Mouse (Mus musculus) lung, embryonic 15.5 days (tissue): ENCODE results near the gene B3galnt1. TPM values are rescaled to one million over a fixed set of nuclear protein-coding genes. Genes with fewer than 3 reads are reported as not detected.
"Not testable (repeated sequence)": the region's sequence is repeated elsewhere in the genome, so short reads cannot be mapped to it uniquely, and the experiment has no call there.

ENCODE experiments used
- ATAC-seq: fragments of 200-750 bp; cut with Nextera tagmentation; 2 replicates; pipeline ENCODE4 v1.8.0; 2017; ENCODE audit warnings: moderate number of reproducible peaks, borderline replicate concordance; ENCODE audit not compliant: low FRiP score, low TSS enrichment; ENCODE audit errors: extremely low read depth
- H3K27ac ChIP-seq: fragments of 300-500 bp; sonication (generic); 2 replicates; pipeline ENCODE4 v1.5.1; 2015; ENCODE audit warnings: moderate library complexity, mild to moderate bottlenecking, inconsistent platforms
- H3K27me3 ChIP-seq: fragments of 300-500 bp; sonication (generic); 2 replicates; pipeline ENCODE4 v1.6.1; 2015; ENCODE audit warnings: inconsistent platforms
- H3K36me3 ChIP-seq: fragments of 300-500 bp; sonication (generic); 2 replicates; pipeline ENCODE4 v1.6.1; 2015; ENCODE audit warnings: inconsistent platforms
- H3K4me1 ChIP-seq: fragments of 300-500 bp; sonication (generic); 2 replicates; pipeline ENCODE4 v1.6.1; 2015; ENCODE audit warnings: inconsistent platforms
- H3K4me2 ChIP-seq: fragments of 300-500 bp; sonication (generic); 2 replicates; pipeline ENCODE4 v1.6.1; 2015; ENCODE audit warnings: inconsistent platforms, mild to moderate bottlenecking, moderate library complexity
- H3K4me3 ChIP-seq: fragments of 300-500 bp; sonication (generic); 2 replicates; pipeline ENCODE4 v1.5.1; 2015; ENCODE audit warnings: mild to moderate bottlenecking, inconsistent platforms
- H3K9ac ChIP-seq: fragments of 300-500 bp; sonication (generic); 2 replicates; pipeline ENCODE4 v1.6.1; 2015; ENCODE audit warnings: inconsistent platforms
- H3K9me3 ChIP-seq: fragments of 300-500 bp; sonication (generic); 2 replicates; pipeline ENCODE4 v1.6.1; 2016; ENCODE audit warnings: inconsistent platforms
- WGBS: fragments of 180-500 bp; shearing (Covaris S2); methylation state at CpG from one replicate; pipeline ENCODE4 v1.1.7; 2015; 5-methylcytosine and 5-hydroxymethylcytosine counted together
- polyA plus RNA-seq: library from polyadenylated mRNA; unstranded; fragments of >200 nt; fragmentation: Nextera tagmentation; extraction: Ambion mirVana; gene quantifications from 2 replicates; pipeline ENCODE4 v1.2.1, GENCODE M21; 2015

Gene B3galnt1
- polyA plus RNA-seq, 1 experiment from 2014 or later, result 35.0 TPM

DNA sequence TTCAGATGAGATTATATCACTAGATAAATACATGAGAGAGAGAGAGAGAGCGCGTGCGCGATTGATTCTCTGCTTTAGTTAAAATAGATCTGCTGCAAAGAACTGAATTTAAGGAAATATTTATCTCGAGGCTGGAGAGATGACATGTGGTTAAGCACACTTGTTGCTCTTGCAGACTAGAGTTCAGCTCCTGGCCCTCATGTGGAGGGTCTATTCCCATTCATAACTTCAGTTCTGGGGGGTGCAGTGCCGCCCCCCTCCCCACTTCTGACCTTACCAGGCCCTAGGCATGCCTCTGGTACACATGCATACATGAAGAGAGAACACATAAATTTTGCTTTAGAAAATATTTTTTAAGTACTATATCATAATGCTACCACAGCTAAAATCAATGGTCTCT is 1.5 kb downstream of the B3galnt1 start:
- H3K9ac ChIP-seq, result 0 out of 2 replicates have a peak overlapping the region, but pooled peaks have one; percentile 1
- H3K4me3 ChIP-seq, result peak overlapping the region; percentile 77
- H3K27ac ChIP-seq, result no peak overlapping the region
- H3K4me1 ChIP-seq, result peaks cover 16% of the 10 kb centered on the region; the same call in 1 of the 2 replicates
- 83% methylated on average over 6 of the region's 6 CpGs for WGBS
- H3K4me2 ChIP-seq, result peak overlapping the region; percentile 92
- ATAC-seq, result no peak
- no peaks in the 10 kb centered on the region for H3K27me3 ChIP-seq
- no peaks in the 10 kb centered on the region for H3K9me3 ChIP-seq
- H3K36me3 ChIP-seq, result no peaks in the 10 kb centered on the region

- no peaks in the 10 kb centered on the region for H3K27me3 ChIP-seq
- no peak overlapping the region for H3K9ac ChIP-seq
- no peaks in the 10 kb centered on the region for H3K9me3 ChIP-seq
- peaks cover 16% of the 10 kb centered on the region; the same call in 1 of the 2 replicates for H3K4me1 ChIP-seq
- H3K27ac ChIP-seq, result no peak overlapping the region
- no peak overlapping the region for H3K4me2 ChIP-seq
- 74% methylated on average over 3 of the region's 3 CpGs for WGBS
- H3K4me3 ChIP-seq, result no peak overlapping the region
- no peaks in the 10 kb centered on the region for H3K36me3 ChIP-seq
- no peak for ATAC-seq
Measured at GRCm38 (mm10) chr3:69596116-69596515, 2.6 kb downstream of the B3galnt1 start.

DNA sequence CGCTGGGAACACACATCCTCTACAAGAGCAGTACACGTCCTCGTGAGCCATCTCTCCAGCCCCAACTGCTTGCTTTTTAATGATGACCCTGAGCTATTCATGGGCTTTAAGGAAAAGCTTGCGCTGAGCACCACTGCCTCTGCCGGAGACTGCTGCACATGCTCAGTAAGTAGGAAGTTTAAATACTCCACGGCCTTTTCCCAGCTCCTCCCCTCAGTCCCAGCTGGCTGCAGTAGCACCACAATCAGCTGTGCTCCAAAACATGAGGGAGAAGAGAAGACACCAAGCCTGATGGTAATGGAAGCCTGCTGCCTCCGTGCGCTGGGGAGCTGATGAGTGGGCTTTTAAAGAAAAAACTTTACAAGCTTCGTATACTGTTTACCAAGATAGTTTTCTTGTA is 4.7 kb downstream of the B3galnt1 start:
- Histone ChIP-seq H3K27ac (no peak overlapping the region), H3K36me3 (no peaks in the 10 kb centered on the region), H3K4me2 (no peak overlapping the region), H3K9me3 (no peaks in the 10 kb centered on the region), H3K4me1 (peaks cover 14% of the 10 kb centered on the region; the same call in 1 of the 2 replicates), H3K27me3 (no peaks in the 10 kb centered on the region), H3K9ac (no peak overlapping the region), H3K4me3 (no peak overlapping the region)
- WGBS, result 63% methylated on average over 9 of the region's 9 CpGs
- ATAC-seq, result no peak

- WGBS, result 84% methylated on average over 8 of the region's 8 CpGs
- Histone ChIP-seq H3K9me3 (no peaks in the 10 kb centered on the region), H3K4me1 (peaks cover 15% of the 10 kb centered on the region), H3K27ac (no peak overlapping the region), H3K9ac (no peak overlapping the region), H3K4me2 (no peak overlapping the region), H3K27me3 (no peaks in the 10 kb centered on the region), H3K4me3 (no peak overlapping the region), H3K36me3 (no peaks in the 10 kb centered on the region)
- no peak for ATAC-seq
Measured at GRCm38 (mm10) chr3:69593426-69593825, 5.3 kb downstream of the B3galnt1 start.

GRCm38 (mm10) chr3:69588101-69588760 is 10.5 kb downstream of the B3galnt1 start:
- ATAC-seq, result peak; percentile 76; the same call in 1 of the 2 replicates
- Histone ChIP-seq H3K27ac (no peak overlapping the region), H3K36me3 (no peaks in the 10 kb centered on the region), H3K4me3 (no peak overlapping the region), H3K4me2 (no peak overlapping the region), H3K9me3 (no peaks in the 10 kb centered on the region), H3K27me3 (no peaks in the 10 kb centered on the region), H3K4me1 (peaks cover 7% of the 10 kb centered on the region), H3K9ac (no peak overlapping the region)
- 25% methylated on average over 10 of the region's 10 CpGs for WGBS

DNA sequence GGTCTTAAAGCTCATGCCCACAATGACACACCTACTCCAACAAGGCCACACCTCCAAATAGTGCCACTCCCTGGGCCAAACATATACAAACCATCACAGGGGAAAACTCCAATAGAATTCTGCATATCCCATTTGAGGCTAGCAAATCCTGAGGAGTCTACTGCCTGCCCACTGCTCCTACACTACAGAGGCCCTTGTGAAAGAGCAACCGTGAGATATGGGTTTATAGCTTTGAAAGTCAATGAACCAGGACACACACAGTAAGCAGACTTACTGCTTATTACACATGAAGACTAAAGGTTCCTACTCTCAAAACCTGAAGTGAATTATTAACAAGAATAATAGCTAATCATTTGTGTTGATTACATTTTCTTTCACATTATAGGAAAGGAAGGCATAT is 15.0 kb downstream of the B3galnt1 start:
- 89% methylated on average over 1 of the region's 1 CpGs for WGBS
- H3K4me3 ChIP-seq, result no peak overlapping the region
- H3K9me3 ChIP-seq, result no peaks in the 10 kb centered on the region
- H3K27me3 ChIP-seq, result no peaks in the 10 kb centered on the region
- ATAC-seq, result no peak
- H3K4me2 ChIP-seq, result no peak overlapping the region
- peaks cover 7% of the 10 kb centered on the region for H3K4me1 ChIP-seq
- H3K9ac ChIP-seq, result no peak overlapping the region
- H3K36me3 ChIP-seq, result no peaks in the 10 kb centered on the region
- no peak overlapping the region for H3K27ac ChIP-seq

DNA sequence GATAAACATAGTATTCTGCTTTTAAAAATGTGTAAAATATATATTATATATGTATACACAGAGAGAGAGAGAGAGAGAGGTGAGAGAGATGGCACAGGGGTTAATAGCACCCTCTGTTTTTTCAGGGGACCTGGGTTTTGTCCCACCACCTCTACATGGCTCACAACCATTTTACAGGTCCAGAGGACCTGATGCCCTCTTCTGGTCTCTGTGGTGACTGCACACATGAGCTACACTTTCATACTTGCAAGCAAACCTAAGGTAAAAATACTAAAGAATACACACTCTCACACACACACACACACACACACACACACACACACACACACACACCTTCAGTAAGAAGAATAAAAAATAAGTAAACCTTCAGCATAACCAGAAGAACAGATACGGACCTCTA is 20.0 kb downstream of the B3galnt1 start:
- H3K4me2 ChIP-seq, result no peak overlapping the region
- no peaks in the 10 kb centered on the region for H3K9me3 ChIP-seq
- no peak overlapping the region for H3K27ac ChIP-seq
- H3K4me1 ChIP-seq, result no peaks in the 10 kb centered on the region
- H3K4me3 ChIP-seq, result no peak overlapping the region
- H3K27me3 ChIP-seq, result no peaks in the 10 kb centered on the region
- peaks cover 14% of the 10 kb centered on the region for H3K36me3 ChIP-seq
- ATAC-seq, result no peak
- WGBS, result 80% methylated on average over 1 of the region's 1 CpGs
- H3K9ac ChIP-seq, result no peak overlapping the region

GRCm38 (mm10) chr3:69576715-69577114 is 22.0 kb downstream of the B3galnt1 start:
- H3K9ac ChIP-seq, result no peak overlapping the region
- no peaks in the 10 kb centered on the region for H3K9me3 ChIP-seq
- H3K36me3 ChIP-seq, result peaks cover 14% of the 10 kb centered on the region
- no peaks in the 10 kb centered on the region for H3K27me3 ChIP-seq
- no peak overlapping the region for H3K4me2 ChIP-seq
- H3K4me1 ChIP-seq, result no peaks in the 10 kb centered on the region
- no peak overlapping the region for H3K27ac ChIP-seq
- no peak for ATAC-seq
- WGBS, result 80% methylated on average over 3 of the region's 3 CpGs
- no peak overlapping the region for H3K4me3 ChIP-seq

- no peaks in the 10 kb centered on the region for H3K4me1 ChIP-seq
Measured at GRCm38 (mm10) chr3:69575577-69575976, 23.2 kb downstream of the B3galnt1 start.

GRCm38 (mm10) chr3:69572561-69572960 is 26.2 kb downstream of the B3galnt1 start:
- H3K4me2 ChIP-seq, result no peak overlapping the region
- H3K9me3 ChIP-seq, result no peaks in the 10 kb centered on the region
- no peak overlapping the region for H3K27ac ChIP-seq
- no peaks in the 10 kb centered on the region for H3K27me3 ChIP-seq
- no peak overlapping the region for H3K9ac ChIP-seq
- H3K36me3 ChIP-seq, result peaks cover 12% of the 10 kb centered on the region
- WGBS, result 83% methylated on average over 5 of the region's 5 CpGs
- no peaks in the 10 kb centered on the region for H3K4me1 ChIP-seq
- H3K4me3 ChIP-seq, result no peak overlapping the region
- no peak for ATAC-seq

More at GRCm38 (mm10) chr3:69575577-69575976, 23.2 kb downstream of the B3galnt1 start:
- ATAC-seq, result no peak
- H3K9ac ChIP-seq, result no peak overlapping the region
- no peak overlapping the region for H3K4me3 ChIP-seq
- H3K27ac ChIP-seq, result no peak overlapping the region
- no peaks in the 10 kb centered on the region for H3K9me3 ChIP-seq
- WGBS, result 92% methylated on average over 11 of the region's 11 CpGs
- no peak overlapping the region for H3K4me2 ChIP-seq
- peaks cover 14% of the 10 kb centered on the region for H3K36me3 ChIP-seq
- no peaks in the 10 kb centered on the region for H3K27me3 ChIP-seq

- H3K27me3 ChIP-seq, H3K9ac ChIP-seq, ATAC-seq, H3K4me2 ChIP-seq, H3K36me3 ChIP-seq, H3K9me3 ChIP-seq, H3K27ac ChIP-seq, H3K4me1 ChIP-seq, H3K4me3 ChIP-seq: not testable (repeated sequence)
- 96% methylated on average over 1 of the region's 1 CpGs for WGBS
Measured at GRCm38 (mm10) chr3:69565586-69565985, 33.2 kb downstream of the B3galnt1 start.

- ATAC-seq, result no peak
- 77% methylated on average over 6 of the region's 6 CpGs for WGBS
- Histone ChIP-seq H3K27me3 (no peaks in the 10 kb centered on the region), H3K27ac (no peak overlapping the region), H3K9ac (no peak overlapping the region), H3K36me3 (no peaks in the 10 kb centered on the region), H3K4me1 (peaks cover 13% of the 10 kb centered on the region), H3K4me3 (no peak overlapping the region), H3K9me3 (no peaks in the 10 kb centered on the region), H3K4me2 (no peak overlapping the region)
Measured at GRCm38 (mm10) chr3:69563406-69563805, 35.4 kb downstream of the B3galnt1 start.
